8 mouse cellular contexts compared by ENCODE assay signal in genomic region chr11:101095314-101096024, GRCm38 (mm10). TPM values are rescaled to one million over a fixed set of nuclear protein-coding genes. Genes with fewer than 3 reads are reported as not detected.
DNase-seq lines count a peak whose midpoint lies in the region; ATAC-seq lines count a peak whose summit lies in the region.

Psmc3ip (minus strand) TSS chr11:101095436.

- H3K27ac ChIP-seq in hindbrain, embryonic 13.5 days: peak within 1 kb of the TSS; percentile 91

- peak within 1 kb of the TSS; percentile 79 for H3K9ac ChIP-seq in hindbrain, embryonic 13.5 days

- ATAC-seq in hindbrain, embryonic 13.5 days (ENCODE audit: low FRiP score): peak; percentile 97

- no peaks in the 10 kb centered on the region for H3K27me3 ChIP-seq in hindbrain, embryonic 13.5 days

- peak within 1 kb of the TSS; percentile 65 for H3K4me3 ChIP-seq in hindbrain, embryonic 13.5 days

- no peaks in the 10 kb centered on the region for H3K9me3 ChIP-seq in hindbrain, embryonic 13.5 days

- peaks cover 20% of the 10 kb centered on the region for H3K4me1 ChIP-seq in hindbrain, embryonic 13.5 days (replicated peaks)

- DNase-seq in R1 (ENCODE audit: low read depth, low spot score): peak; percentile 97
- peak; percentile 96 for DNase-seq in cerebellum, postnatal 14 days
- DNase-seq in frontal cortex, postnatal 14 days (ENCODE audit: low spot score in 2 of 2): peak; percentile 90
- DNase-seq in layer of hippocampus, postnatal 25 days (ENCODE audit: extremely low spot score in 1 of 2, low spot score in 1 of 2): peak; percentile 76 to 89
- DNase-seq in lung, postnatal 14 days: peak; percentile 95
- DNase-seq in ovary, postnatal 36 days (ENCODE audit: low spot score): peak; percentile 91
- DNase-seq in thymus, postnatal 14 days: peak; percentile 92

- H3K36me3 ChIP-seq in hindbrain, embryonic 13.5 days: peaks cover 73% of the 10 kb centered on the region

- peak within 1 kb of the TSS; percentile 90 for H3K4me2 ChIP-seq in hindbrain, embryonic 13.5 days

- under 1% methylated on average over 43 of the region's 43 CpGs for WGBS in hindbrain, embryonic 13.5 days

RNA-seq across cellular contexts. Expression of gene Psmc3ip, which starts in this region (rescaled TPM):
- 23.4 and 26.3 TPM in 2 replicates for polyA plus RNA-seq in hindbrain, embryonic 13.5 days (2015; fragmentation: Nextera tagmentation; extraction: Ambion mirVana)
- total RNA-seq in layer of hippocampus, postnatal 25 days (2021): 1 to 10 TPM; 3.3 to 4.4 TPM

Comparison
In these comparisons a context has a peak if more than half of its experiments do, and no peak if none do; other contexts are left out.
1. Peak in every context shown above with its lines: DNase-seq, ATAC-seq, H3K4me3 ChIP-seq and H3K27ac ChIP-seq.